Mouse (Mus musculus): ENCODE results near the gene Gm11213. TPM values are rescaled to one million over a fixed set of nuclear protein-coding genes. Genes with fewer than 3 reads are reported as not detected.

Gm11213 gene
- polyA plus RNA-seq, 1 experiment from 2014 or later, result not detected

DNA sequence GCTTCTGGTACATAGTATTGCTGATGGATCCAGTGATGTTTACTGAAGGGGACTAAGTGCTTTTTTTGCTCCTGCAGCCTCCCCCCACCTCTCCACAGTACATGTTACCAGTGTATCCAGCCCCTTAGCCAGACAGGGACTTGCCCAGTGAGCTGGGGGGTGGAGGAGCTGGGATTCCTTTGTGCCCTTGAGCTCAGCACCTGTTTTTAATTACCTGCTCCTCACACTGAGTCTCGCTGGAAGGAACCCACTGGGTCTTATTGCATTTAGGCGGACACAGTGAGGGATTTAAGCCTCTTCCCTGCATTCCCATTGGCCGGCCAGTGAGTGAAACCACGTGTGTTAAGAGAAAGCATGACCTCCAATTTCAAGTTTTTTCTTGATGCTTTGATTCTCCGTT lies 22.5 kb downstream of the Gm11213 start:
- H3K27ac ChIP-seq (ENCODE audit: low read depth), result no peak overlapping the region
- no peak overlapping the region for H3K4me3 ChIP-seq (ENCODE audit: low read depth, low read length)
- 61% methylated on average over 5 of the region's 5 CpGs for WGBS
- H3K4me2 ChIP-seq, result no peak overlapping the region
- ATAC-seq (ENCODE audit: insufficient read depth) (no peak), DNase-seq (no peak)
- no peaks in the 10 kb centered on the region for H3K36me3 ChIP-seq (ENCODE audit: insufficient read depth)
- no peaks in the 10 kb centered on the region for H3K9me3 ChIP-seq (ENCODE audit: low read depth, low read length)
- H3K27me3 ChIP-seq (ENCODE audit: insufficient read depth, low read length), result no peaks in the 10 kb centered on the region
- no peak overlapping the region for H3K9ac ChIP-seq
- no peak for TF ChIP-seq CTCF (IDR thresholded peaks at IDR 0.05; ENCODE audit: low read depth)
- no peaks in the 10 kb centered on the region for H3K4me1 ChIP-seq (ENCODE audit: insufficient read depth)

DNA sequence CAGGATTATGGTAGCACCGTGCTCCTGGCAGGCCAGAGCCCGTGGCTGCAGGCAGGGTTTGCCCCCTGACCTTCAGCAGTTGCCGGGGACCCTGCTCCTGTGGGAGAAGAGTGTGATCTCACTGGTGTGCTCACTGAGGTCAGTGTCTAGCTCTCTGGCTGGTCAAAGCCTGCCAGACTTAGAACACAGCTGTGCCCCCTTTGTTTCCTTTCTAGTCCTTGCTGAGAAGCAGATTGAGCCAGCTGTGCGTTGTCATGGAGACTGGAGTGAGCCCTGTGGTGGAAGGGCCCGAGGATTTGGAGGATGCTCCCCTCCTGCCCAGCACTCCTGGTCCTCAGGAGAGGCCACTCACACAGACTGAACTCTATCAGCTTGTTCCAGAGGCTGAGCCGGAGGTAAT lies 25.0 kb downstream of the Gm11213 start:
- Histone ChIP-seq H3K4me3 (ENCODE audit: low read depth, low read length) (no peak overlapping the region), H3K9ac (no peak overlapping the region), H3K4me1 (ENCODE audit: insufficient read depth) (no peaks in the 10 kb centered on the region), H3K4me2 (no peak overlapping the region), H3K36me3 (ENCODE audit: insufficient read depth) (no peaks in the 10 kb centered on the region), H3K27ac (ENCODE audit: low read depth) (no peak overlapping the region), H3K9me3 (ENCODE audit: low read depth, low read length) (no peaks in the 10 kb centered on the region), H3K27me3 (ENCODE audit: insufficient read depth, low read length) (no peaks in the 10 kb centered on the region)
- no peak for DNase-seq
- no peak for TF ChIP-seq CTCF (IDR thresholded peaks at IDR 0.05; ENCODE audit: low read depth)
- WGBS, result 37% methylated on average over 6 of the region's 6 CpGs
- ATAC-seq (ENCODE audit: insufficient read depth), result peak; percentile 21; the same call in 1 of the 2 replicates

DNA sequence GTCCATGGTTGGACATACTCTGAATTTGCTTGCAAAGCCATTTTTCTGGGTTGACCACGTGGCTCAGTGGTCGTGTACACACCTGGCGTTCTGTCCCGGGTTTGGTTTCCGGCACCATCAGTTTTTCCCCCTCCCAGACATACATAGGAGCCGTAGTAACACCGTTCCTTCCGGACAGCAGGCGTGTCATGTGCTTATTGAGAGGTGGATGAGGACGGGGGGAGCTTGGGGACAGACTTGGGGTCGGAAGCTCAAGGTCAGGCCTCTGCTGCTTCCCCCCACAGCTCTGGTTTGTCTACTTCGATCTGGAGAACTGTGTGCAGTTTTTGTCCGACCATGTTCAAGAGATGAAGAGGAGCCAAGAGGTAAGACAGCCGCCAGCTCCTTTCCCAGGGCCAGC lies 25.4 kb downstream of the Gm11213 start:
- H3K9ac ChIP-seq, result no peak overlapping the region
- no peak overlapping the region for H3K4me3 ChIP-seq (ENCODE audit: low read depth, low read length)
- no peaks in the 10 kb centered on the region for H3K4me1 ChIP-seq (ENCODE audit: insufficient read depth)
- no peak overlapping the region for H3K4me2 ChIP-seq
- DNase-seq (no peak), ATAC-seq (ENCODE audit: insufficient read depth) (no peak)
- H3K27ac ChIP-seq (ENCODE audit: low read depth), result no peak overlapping the region
- no peaks in the 10 kb centered on the region for H3K36me3 ChIP-seq (ENCODE audit: insufficient read depth)
- TF ChIP-seq CTCF (IDR thresholded peaks at IDR 0.05; ENCODE audit: low read depth), result no peak
- no peaks in the 10 kb centered on the region for H3K27me3 ChIP-seq (ENCODE audit: insufficient read depth, low read length)
- H3K9me3 ChIP-seq (ENCODE audit: low read depth, low read length), result no peaks in the 10 kb centered on the region
- WGBS, result 85% methylated on average over 14 of the region's 14 CpGs

DNA sequence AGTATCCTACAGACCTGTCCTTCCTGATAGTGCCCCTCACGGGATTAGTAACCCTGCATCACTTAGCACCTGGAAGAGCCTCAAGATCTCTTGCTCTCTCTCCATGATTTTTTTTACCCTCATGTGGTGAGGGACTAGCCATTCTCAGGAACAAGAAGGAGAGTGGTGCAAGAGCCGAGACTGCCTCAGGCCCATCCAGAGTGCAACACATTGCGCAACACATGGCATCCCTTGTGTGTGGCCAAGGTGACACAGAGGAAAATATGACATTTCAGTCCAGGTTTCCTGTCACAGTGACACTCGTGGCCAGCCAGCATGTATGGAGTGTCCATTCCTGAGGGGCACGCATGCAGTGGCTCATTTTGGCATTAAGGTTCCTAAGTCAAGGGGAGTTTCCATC lies 32.4 kb downstream of the Gm11213 start:
- TF ChIP-seq CTCF (IDR thresholded peaks at IDR 0.05; ENCODE audit: low read depth), result no peak
- DNase-seq, result no peak
- no peak overlapping the region for H3K4me3 ChIP-seq (ENCODE audit: low read depth, low read length)
- no peak overlapping the region for H3K27ac ChIP-seq (ENCODE audit: low read depth)
- no peaks in the 10 kb centered on the region for H3K36me3 ChIP-seq (ENCODE audit: insufficient read depth)
- H3K4me1 ChIP-seq (ENCODE audit: insufficient read depth), result peaks cover 3% of the 10 kb centered on the region; the same call in 1 of the 2 replicates
- ATAC-seq (ENCODE audit: insufficient read depth), result no peak
- WGBS, result 83% methylated on average over 5 of the region's 5 CpGs
- H3K27me3 ChIP-seq (ENCODE audit: insufficient read depth, low read length), result no peaks in the 10 kb centered on the region
- no peak overlapping the region for H3K4me2 ChIP-seq
- H3K9me3 ChIP-seq (ENCODE audit: low read depth, low read length), result no peaks in the 10 kb centered on the region
- no peak overlapping the region for H3K9ac ChIP-seq

DNA sequence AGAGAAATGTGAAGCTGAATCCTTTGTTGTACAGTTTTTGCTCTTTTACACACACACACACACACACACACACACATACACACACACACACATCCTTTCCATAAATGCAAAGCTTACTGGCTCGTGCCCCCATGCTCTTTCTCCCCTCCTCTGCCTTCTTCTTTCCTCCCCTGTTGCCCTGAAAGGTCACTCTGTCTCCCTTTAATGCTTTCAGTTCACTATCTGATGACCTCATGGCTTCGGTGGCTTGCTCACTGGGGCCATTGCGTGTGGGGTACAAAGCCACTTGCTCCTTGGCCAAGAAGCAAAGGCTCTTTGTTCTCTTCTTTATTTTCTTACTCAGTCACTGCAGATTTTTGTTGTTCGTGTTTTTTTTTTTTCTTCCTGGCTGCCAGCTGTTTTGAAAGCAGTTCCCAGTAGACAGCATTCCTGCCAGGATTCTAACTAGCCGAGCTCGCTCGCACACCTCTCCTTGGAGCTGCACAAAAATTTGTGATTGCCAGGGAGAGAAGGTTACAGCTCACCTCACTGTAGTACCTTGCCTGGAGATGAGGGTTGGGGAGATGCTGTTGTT lies 34.8 kb downstream of the Gm11213 start:
- Histone ChIP-seq H3K9ac (no peak overlapping the region), H3K4me2 (no peak overlapping the region), H3K36me3 (ENCODE audit: insufficient read depth) (no peaks in the 10 kb centered on the region), H3K4me3 (ENCODE audit: low read depth, low read length) (no peak overlapping the region), H3K27ac (ENCODE audit: low read depth) (peak overlapping the region; percentile 30; the same call in 1 of the 2 replicates), H3K4me1 (ENCODE audit: insufficient read depth) (peaks cover 3% of the 10 kb centered on the region; the same call in 1 of the 2 replicates), H3K9me3 (ENCODE audit: low read depth, low read length) (no peaks in the 10 kb centered on the region), H3K27me3 (ENCODE audit: insufficient read depth, low read length) (no peaks in the 10 kb centered on the region)
- DNase-seq (no peak), ATAC-seq (ENCODE audit: insufficient read depth) (no peak)
- TF ChIP-seq CTCF (IDR thresholded peaks at IDR 0.05; ENCODE audit: low read depth), result no peak
- 40% methylated on average over 7 of the region's 7 CpGs for whole genome bisulfite sequencing

DNA sequence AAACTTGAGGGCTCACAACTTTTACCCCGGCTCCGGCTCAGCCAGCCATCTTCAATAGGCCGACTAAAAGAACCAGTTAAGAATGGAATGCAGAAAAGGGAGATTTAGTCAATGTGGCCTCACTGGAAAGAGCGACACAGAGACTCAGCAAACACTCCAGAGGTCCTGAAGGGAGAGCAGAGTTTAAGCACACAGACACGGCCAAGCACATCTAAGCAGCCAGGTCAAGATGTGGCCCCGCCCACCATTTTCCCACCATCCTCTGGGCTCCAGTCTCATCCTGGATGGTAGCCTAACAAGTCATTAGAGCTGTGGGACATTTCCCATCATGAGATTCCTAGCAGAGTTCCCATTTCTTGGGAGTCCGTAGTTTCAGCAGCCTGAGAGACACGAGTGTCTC lies 35.7 kb downstream of the Gm11213 start:
- Histone ChIP-seq H3K27ac (ENCODE audit: low read depth) (0 out of 2 replicates have a peak overlapping the region, but pooled peaks have one; percentile 9), H3K9me3 (ENCODE audit: low read depth, low read length) (no peaks in the 10 kb centered on the region), H3K9ac (no peak overlapping the region), H3K27me3 (ENCODE audit: insufficient read depth, low read length) (no peaks in the 10 kb centered on the region), H3K36me3 (ENCODE audit: insufficient read depth) (no peaks in the 10 kb centered on the region), H3K4me1 (ENCODE audit: insufficient read depth) (peaks cover 3% of the 10 kb centered on the region; the same call in 1 of the 2 replicates), H3K4me2 (no peak overlapping the region), H3K4me3 (ENCODE audit: low read depth, low read length) (no peak overlapping the region)
- TF ChIP-seq CTCF (IDR thresholded peaks at IDR 0.05; ENCODE audit: low read depth), result no peak
- 59% methylated on average over 8 of the region's 8 CpGs for WGBS
- DNase-seq, result peak; percentile 47
- peak; percentile 80 for ATAC-seq (ENCODE audit: insufficient read depth)

DNA sequence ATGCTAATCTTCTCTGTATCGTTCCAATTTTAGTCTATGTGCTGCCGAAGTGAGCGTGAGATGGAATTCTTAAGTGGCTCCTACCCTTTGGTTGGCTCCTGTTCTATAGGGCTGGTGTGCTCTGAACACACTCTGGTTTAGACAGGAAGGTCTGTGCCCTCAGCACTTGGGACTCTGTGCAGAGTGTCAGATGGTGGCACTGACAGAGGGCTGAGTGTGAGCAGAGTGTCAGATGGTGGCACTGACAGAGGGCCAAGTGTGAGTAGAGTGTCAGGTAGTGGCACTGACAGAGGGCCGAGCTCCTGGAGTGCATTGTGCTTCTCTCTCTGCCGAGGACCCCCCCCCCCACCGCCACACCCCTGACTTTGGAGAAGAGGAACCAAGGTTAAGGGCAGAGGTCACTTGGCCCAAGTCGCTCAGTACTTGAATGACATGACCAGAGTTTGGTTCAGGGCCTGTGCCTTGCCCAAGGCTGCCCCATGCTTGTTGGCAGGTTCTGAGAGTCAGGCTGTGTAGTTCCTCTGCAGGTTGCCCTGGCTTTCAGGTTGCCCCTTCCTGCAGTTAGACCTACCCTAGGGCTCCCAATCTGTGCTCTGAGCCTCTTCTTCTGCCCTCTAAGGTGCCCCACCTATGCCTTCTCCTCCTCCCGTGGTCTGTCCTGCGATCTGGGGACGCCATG lies 37.2 kb downstream of the Gm11213 start:
- peaks cover 3% of the 10 kb centered on the region; the same call in 1 of the 2 replicates for H3K4me1 ChIP-seq (ENCODE audit: insufficient read depth)
- H3K36me3 ChIP-seq (ENCODE audit: insufficient read depth), result no peaks in the 10 kb centered on the region
- no peak overlapping the region for H3K4me3 ChIP-seq (ENCODE audit: low read depth, low read length)
- no peak for DNase-seq
- H3K27ac ChIP-seq (ENCODE audit: low read depth), result no peak overlapping the region
- H3K9ac ChIP-seq, result no peak overlapping the region
- H3K9me3 ChIP-seq (ENCODE audit: low read depth, low read length), result no peaks in the 10 kb centered on the region
- no peak; the same call in 1 of the 2 replicates for ATAC-seq (ENCODE audit: insufficient read depth)
- H3K4me2 ChIP-seq, result no peak overlapping the region
- no peak for TF ChIP-seq CTCF (IDR thresholded peaks at IDR 0.05; ENCODE audit: low read depth)
- no peaks in the 10 kb centered on the region for H3K27me3 ChIP-seq (ENCODE audit: insufficient read depth, low read length)
- 78% methylated on average over 10 of the region's 10 CpGs for WGBS
